Mouse (Mus musculus): ENCODE results near the gene Rbpj.

Gene Rbpj

GRCm38 (mm10) chr5:53465883-53466282 is at the start of gene Rbpj:
Gene Rbpj (plus strand): TSS chr5:53466152.
- no peak for ATAC-seq (ENCODE audit: low TSS enrichment)

GRCm38 (mm10) chr5:53420777-53421176 is 45.2 kb upstream of the Rbpj start:
- no peak for ATAC-seq (ENCODE audit: low TSS enrichment)

GRCm38 (mm10) chr5:53421291-53421690 is 44.7 kb upstream of the Rbpj start:
- ATAC-seq (ENCODE audit: low TSS enrichment), result no peak

- no peak for ATAC-seq (ENCODE audit: low TSS enrichment)
These were observed 38.5 kb upstream of the Rbpj start for GRCm38 (mm10) chr5:53427411-53427810.

- no peak for ATAC-seq (ENCODE audit: low TSS enrichment)
These were observed 36.1 kb upstream of the Rbpj start for GRCm38 (mm10) chr5:53429683-53430477.

- ATAC-seq (ENCODE audit: low TSS enrichment), result no peak
These were observed 33.5 kb upstream of the Rbpj start for GRCm38 (mm10) chr5:53432451-53432850.

GRCm38 (mm10) chr5:53436905-53437632 is 28.9 kb upstream of the Rbpj start:
- no peak for ATAC-seq (ENCODE audit: low TSS enrichment)

GRCm38 (mm10) chr5:53437767-53438166 is 28.2 kb upstream of the Rbpj start:
- no peak for ATAC-seq (ENCODE audit: low TSS enrichment)

GRCm38 (mm10) chr5:53438268-53438667 is 27.7 kb upstream of the Rbpj start:
- ATAC-seq (ENCODE audit: low TSS enrichment), result no peak

- ATAC-seq (ENCODE audit: low TSS enrichment), result no peak
These were observed 26.3 kb upstream of the Rbpj start for GRCm38 (mm10) chr5:53439655-53440054.

- no peak for ATAC-seq (ENCODE audit: low TSS enrichment)
These were observed 21.9 kb upstream of the Rbpj start for GRCm38 (mm10) chr5:53444030-53444429.

- ATAC-seq (ENCODE audit: low TSS enrichment), result no peak
These were observed 15.0 kb upstream of the Rbpj start for GRCm38 (mm10) chr5:53450945-53451344.

- ATAC-seq (ENCODE audit: low TSS enrichment), result no peak
These were observed 14.1 kb upstream of the Rbpj start for GRCm38 (mm10) chr5:53451829-53452228.

- ATAC-seq (ENCODE audit: low TSS enrichment), result no peak
These were observed 13.0 kb upstream of the Rbpj start for GRCm38 (mm10) chr5:53452920-53453319.

GRCm38 (mm10) chr5:53454706-53455105 is 11.2 kb upstream of the Rbpj start:
- peak; percentile 20; the same call in 1 of the 2 replicates for ATAC-seq (ENCODE audit: low TSS enrichment)

GRCm38 (mm10) chr5:53455459-53455858 is 10.5 kb upstream of the Rbpj start:
- no peak for ATAC-seq (ENCODE audit: low TSS enrichment)

GRCm38 (mm10) chr5:53460196-53460595 is 5.8 kb upstream of the Rbpj start:
- ATAC-seq (ENCODE audit: low TSS enrichment), result no peak

GRCm38 (mm10) chr5:53463098-53464018 is 2.6 kb upstream of the Rbpj start:
- ATAC-seq (ENCODE audit: low TSS enrichment), result no peak

- no peak for ATAC-seq (ENCODE audit: low TSS enrichment)
These were observed 726 bp downstream of the Rbpj start for GRCm38 (mm10) chr5:53466422-53467333.

- no peak for ATAC-seq (ENCODE audit: low TSS enrichment)
These were observed 1.6 kb downstream of the Rbpj start for GRCm38 (mm10) chr5:53467602-53468001.

- ATAC-seq (ENCODE audit: low TSS enrichment), result no peak
These were observed 2.4 kb downstream of the Rbpj start for GRCm38 (mm10) chr5:53468366-53468765.

Measured in frontal cortex, adult (tissue).